Mouse (Mus musculus) heart, postnatal 4 days (tissue): ENCODE data around the gene Trpm5. TPM values are rescaled to one million over a fixed set of nuclear protein-coding genes. Genes with fewer than 3 reads are reported as not detected.

Experiments
- DNase-seq: peaks from one replicate; pipeline ENCODE4 v3.0.0; 2021
- total RNA-seq, 2 experiments: library from RNA; stranded (reverse); gene quantifications; 2 replicates each; pipeline ENCODE4 v1.2.3; 2021

Trpm5 gene
- total RNA-seq, 2 experiments from 2014 or later, result 0.74 to 0.93 TPM

- DNase-seq, result no peak
These were observed 57.1 kb downstream of the Trpm5 start for GRCm38 (mm10) chr7:143037306-143037705.

- no peak for DNase-seq
These were observed 57.7 kb downstream of the Trpm5 start for GRCm38 (mm10) chr7:143036787-143037186.

- peak; percentile 8 for DNase-seq
These were observed 59.7 kb downstream of the Trpm5 start for GRCm38 (mm10) chr7:143034519-143035450.

- DNase-seq, result no peak
These were observed 60.3 kb downstream of the Trpm5 start for GRCm38 (mm10) chr7:143034112-143034511.

- DNase-seq, result peak; percentile 57
These were observed 60.9 kb downstream of the Trpm5 start for GRCm38 (mm10) chr7:143033581-143033980.

- DNase-seq, result peak; percentile 32
These were observed 62.6 kb downstream of the Trpm5 start for GRCm38 (mm10) chr7:143031816-143032215.

GRCm38 (mm10) chr7:143027196-143027595 lies 67.2 kb downstream of the Trpm5 start:
- peak; percentile 28 for DNase-seq

GRCm38 (mm10) chr7:143025496-143025895 lies 68.9 kb downstream of the Trpm5 start:
- no peak for DNase-seq

GRCm38 (mm10) chr7:143024293-143024692 lies 70.1 kb downstream of the Trpm5 start:
- no peak for DNase-seq

- DNase-seq, result no peak
These were observed 70.9 kb downstream of the Trpm5 start for GRCm38 (mm10) chr7:143023499-143023898.

GRCm38 (mm10) chr7:143021356-143022164 lies 72.9 kb downstream of the Trpm5 start:
- DNase-seq, result no peak

- DNase-seq, result peak; percentile 29
These were observed 73.7 kb downstream of the Trpm5 start for GRCm38 (mm10) chr7:143020764-143021163.

- DNase-seq, result no peak
These were observed 74.4 kb downstream of the Trpm5 start for GRCm38 (mm10) chr7:143020040-143020439.

Other genes with a start within 250 kb of the Trpm5 start
- under 1 TPM in 1 of 2 experiments, not detected in 1; 0.14 TPM for gene Th, start 163.5 kb downstream of the Trpm5 start, total RNA-seq
- not detected for gene Ascl2, start 125.4 kb downstream of the Trpm5 start, total RNA-seq
- gene Tspan32, start 89.6 kb downstream of the Trpm5 start, total RNA-seq, result under 1 TPM; 0.45 to 0.64 TPM
- gene Cd81, start 41.9 kb downstream of the Trpm5 start, total RNA-seq, result 100 to 1,000 TPM; 600 to 620 TPM
- gene Tssc4, start 25.4 kb downstream of the Trpm5 start, total RNA-seq, result 10 to 100 TPM; 32.6 to 33.9 TPM
- 10 to 100 TPM; 51.7 to 55.3 TPM for gene Kcnq1, start 11.7 kb upstream of the Trpm5 start, total RNA-seq